Mouse (Mus musculus) kidney, adult 2 months (tissue): ENCODE results near the gene Sar1a. TPM values are rescaled to one million over a fixed set of nuclear protein-coding genes. Genes with fewer than 3 reads are reported as not detected.

Experiments
- DNase-seq: peaks from one replicate; pipeline ENCODE4 v3.0.0; 2021
- H3K27ac ChIP-seq: fragments of 200-500 bp; 2 replicates; pipeline ENCODE4 v1.5.1; 2012; ENCODE audit warnings: low read depth, low read length, control low read depth, inconsistent platforms; ENCODE audit not compliant: insufficient read depth
- H3K27me3 ChIP-seq: fragments of 200-500 bp; replicated peaks from 2 replicates; pipeline ENCODE4 v1.6.1; 2012; ENCODE audit warnings: mild to moderate bottlenecking, moderate library complexity, low read length, inconsistent platforms; ENCODE audit not compliant: control insufficient read depth, insufficient read depth
- H3K36me3 ChIP-seq: fragments of 200-500 bp; 2 replicates; pipeline ENCODE4 v1.6.1; 2012; ENCODE audit warnings: mild to moderate bottlenecking, moderate library complexity, low read length, inconsistent platforms; ENCODE audit not compliant: control insufficient read depth, insufficient read depth
- H3K4me1 ChIP-seq: fragments of 200-500 bp; 2 replicates; pipeline ENCODE4 v1.6.1; 2011; ENCODE audit warnings: low read length; ENCODE audit not compliant: control insufficient read depth, insufficient read depth
- H3K4me3 ChIP-seq: fragments of 200-500 bp; 2 replicates; pipeline ENCODE4 v1.5.1; 2011; ENCODE audit warnings: mild to moderate bottlenecking, low read depth, low read length, control low read depth; ENCODE audit not compliant: insufficient read depth
- CTCF ChIP-seq: fragments of 200-500 bp; conservative IDR thresholded peaks from 2 replicates; pipeline ENCODE4 v1.5.1; 2011; ENCODE audit warnings: low read depth, mild to moderate bottlenecking, control low read depth, low read length, moderate library complexity, mixed read lengths; ENCODE audit not compliant: insufficient read depth, insufficient read length
- POLR2A ChIP-seq: fragments of 200-500 bp; IDR thresholded peaks from one replicate; pipeline ENCODE4 v1.6.1; 2011; ENCODE audit warnings: low read depth, low read length, control low read depth
- WGBS: fragments of 180-500 bp; shearing (Covaris S2); methylation state at CpG from one replicate; pipeline ENCODE4 v1.1.7; 2018; 5-methylcytosine and 5-hydroxymethylcytosine counted together
- polyA plus RNA-seq: library from polyadenylated mRNA; depleted of rRNA; stranded (reverse); fragments of >200 nt; gene quantifications from 2 replicates; pipeline ENCODE4 v1.2.3, GENCODE M21; 2012

Sar1a gene
- polyA plus RNA-seq, 1 experiment: 67.7 TPM

DNA sequence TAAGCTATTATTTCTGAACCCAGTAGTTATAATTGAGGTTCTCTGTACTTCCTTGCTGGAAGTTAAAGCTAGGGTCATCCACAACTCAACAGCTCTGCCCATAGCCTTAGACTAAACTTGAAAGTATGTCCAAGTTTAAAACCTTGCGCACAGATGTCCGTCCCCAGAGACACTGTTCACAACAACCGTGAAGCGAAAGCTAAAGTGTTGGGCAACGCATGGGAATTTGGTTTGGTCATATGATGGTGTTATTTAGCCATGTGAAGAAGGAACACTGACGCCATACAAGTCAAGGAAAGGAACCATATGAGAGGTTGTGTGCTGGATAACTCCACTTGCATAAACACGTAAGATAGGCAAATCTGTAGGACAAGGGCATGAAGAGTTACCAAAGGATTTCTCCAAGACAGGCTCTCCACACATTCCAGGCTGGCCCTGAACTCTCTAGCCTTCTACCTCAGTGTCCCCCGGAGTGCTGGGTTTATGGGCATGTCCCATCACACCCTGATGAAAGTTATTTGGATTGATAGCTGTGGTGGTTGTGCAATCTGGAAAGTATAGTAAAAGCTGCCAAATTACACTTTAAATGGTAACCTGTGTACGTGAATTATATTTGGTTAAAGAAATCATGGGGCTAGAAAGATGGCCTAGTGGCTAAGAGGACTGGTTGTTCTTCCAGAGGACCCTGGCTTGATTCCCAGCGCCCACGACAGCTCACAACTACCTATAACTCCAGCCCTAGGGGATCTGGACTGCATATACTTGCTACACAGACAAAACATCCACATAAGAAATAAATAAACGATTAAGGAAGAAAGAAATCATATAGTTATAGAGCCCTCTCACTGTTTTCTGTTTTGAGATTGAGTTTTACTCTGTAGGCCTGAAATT, 37.6 kb downstream of the Sar1a start:
- Histone ChIP-seq H3K36me3 (no peaks in the 10 kb centered on the region), H3K4me3 (no peak overlapping the region), H3K4me1 (peaks cover 11% of the 10 kb centered on the region; the same call in 1 of the 2 replicates), H3K27ac (no peak overlapping the region), H3K27me3 (no peaks in the 10 kb centered on the region)
- 92% methylated on average over 12 of the region's 12 CpGs for WGBS
- no peak for TF ChIP-seq CTCF
- no peak for TF ChIP-seq POLR2A
- DNase-seq: no peak

DNA sequence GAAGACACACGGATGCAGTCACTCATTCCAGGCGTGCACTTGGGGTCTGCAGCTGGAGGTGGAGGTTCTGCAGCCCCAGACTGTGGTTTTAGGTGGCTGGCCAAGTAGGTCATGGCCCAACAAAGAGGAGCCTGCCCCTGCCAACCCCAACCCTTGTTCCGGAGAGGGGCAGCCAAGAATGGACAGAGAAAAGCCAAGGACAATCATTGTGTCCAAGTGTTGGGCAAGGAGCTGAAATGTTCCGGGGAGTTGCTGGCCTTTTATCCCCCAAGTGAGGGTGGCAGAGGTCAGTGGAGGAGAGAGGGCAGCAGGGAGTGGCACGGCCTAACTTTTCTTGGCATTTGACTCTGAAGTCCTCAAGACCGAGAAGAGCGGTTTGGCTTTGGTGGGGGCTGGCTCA, 40.2 kb downstream of the Sar1a start:
- Histone ChIP-seq H3K27me3 (no peaks in the 10 kb centered on the region), H3K4me3 (no peak overlapping the region), H3K27ac (no peak overlapping the region), H3K36me3 (no peaks in the 10 kb centered on the region), H3K4me1 (peaks cover 8% of the 10 kb centered on the region; the same call in 1 of the 2 replicates)
- TF ChIP-seq POLR2A (no peak), CTCF (no peak)
- 78% methylated on average over 7 of the region's 7 CpGs for WGBS
- DNase-seq: no peak

DNA sequence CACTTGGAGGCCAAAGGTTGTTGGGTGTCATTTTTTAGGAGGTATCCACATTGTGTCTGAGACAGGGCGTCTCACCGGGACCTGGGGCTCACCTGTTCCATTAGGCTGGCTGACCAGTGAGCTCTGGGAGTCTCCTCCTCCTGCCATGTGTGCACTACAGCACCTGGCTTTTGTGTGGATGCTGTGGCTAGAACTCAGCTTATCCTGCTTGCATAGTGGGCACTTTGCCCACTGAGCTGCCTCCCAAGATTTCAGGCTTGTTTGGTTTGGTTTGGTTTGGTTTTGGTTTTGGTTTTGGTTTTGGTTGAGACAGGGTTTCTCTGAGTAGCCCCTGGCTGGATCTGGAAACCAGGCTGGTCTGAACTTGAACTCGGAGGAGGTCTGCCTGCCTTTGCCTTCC, 42.1 kb downstream of the Sar1a start:
- H3K27me3 ChIP-seq: no peaks in the 10 kb centered on the region
- no peak overlapping the region for H3K27ac ChIP-seq
- H3K36me3 ChIP-seq: no peaks in the 10 kb centered on the region
- no peaks in the 10 kb centered on the region for H3K4me1 ChIP-seq
- no peak for DNase-seq
- no peak overlapping the region for H3K4me3 ChIP-seq
- TF ChIP-seq POLR2A (no peak), CTCF (no peak)
- WGBS: 74% methylated on average over 3 of the region's 3 CpGs

DNA sequence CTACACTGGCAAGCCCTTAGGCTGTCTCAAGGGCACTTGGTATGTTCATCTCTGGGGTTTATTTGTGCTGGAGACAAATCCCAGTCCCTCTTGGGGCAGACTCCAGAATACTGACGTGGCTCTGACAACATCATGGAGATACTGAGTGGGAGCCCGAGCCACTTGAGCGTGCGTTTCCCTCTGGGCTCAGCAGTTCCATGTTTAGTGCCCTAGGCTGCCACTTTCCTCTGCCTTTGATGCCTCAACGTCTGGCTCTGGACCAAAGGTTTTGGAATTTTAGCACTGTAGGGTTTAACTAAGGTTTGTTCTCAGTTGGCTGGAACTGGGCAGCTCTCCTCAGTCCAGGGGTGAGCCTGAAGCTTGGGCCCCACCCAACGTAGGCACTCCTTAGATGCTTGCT, 43.2 kb downstream of the Sar1a start:
- Histone ChIP-seq H3K4me1 (no peaks in the 10 kb centered on the region), H3K27ac (no peak overlapping the region), H3K4me3 (no peak overlapping the region), H3K36me3 (no peaks in the 10 kb centered on the region), H3K27me3 (no peaks in the 10 kb centered on the region)
- DNase-seq: no peak
- TF ChIP-seq CTCF (no peak), POLR2A (no peak)
- WGBS: 64% methylated on average over 6 of the region's 6 CpGs

DNA sequence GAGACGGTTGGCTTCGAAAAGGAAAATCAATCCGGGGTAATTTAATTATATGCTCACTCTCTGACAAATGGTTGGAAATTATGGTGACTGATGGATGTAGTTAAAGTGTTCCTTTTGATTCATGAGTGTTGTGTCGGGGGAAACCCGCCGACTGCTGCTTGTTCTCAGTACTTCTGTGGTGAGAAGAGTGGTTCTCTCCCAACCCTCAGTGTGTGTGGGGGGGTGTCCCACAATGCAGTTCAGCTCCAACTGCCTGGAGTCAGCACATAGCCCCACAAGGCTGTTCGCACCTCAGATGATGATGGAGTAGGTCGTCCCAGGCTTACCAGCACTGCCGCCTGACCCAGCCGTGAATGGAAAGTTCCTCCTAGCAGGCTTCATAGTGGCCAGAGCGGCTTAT, 49.1 kb downstream of the Sar1a start:
- Histone ChIP-seq H3K27ac (no peak overlapping the region), H3K4me3 (no peak overlapping the region), H3K4me1 (0 out of 2 replicates have a peak, but pooled peaks cover 2% of the 10 kb centered on the region), H3K36me3 (no peaks in the 10 kb centered on the region), H3K27me3 (no peaks in the 10 kb centered on the region)
- DNase-seq: no peak
- TF ChIP-seq CTCF: no peak
- TF ChIP-seq POLR2A: no peak
- 66% methylated on average over 11 of the region's 11 CpGs for WGBS

DNA sequence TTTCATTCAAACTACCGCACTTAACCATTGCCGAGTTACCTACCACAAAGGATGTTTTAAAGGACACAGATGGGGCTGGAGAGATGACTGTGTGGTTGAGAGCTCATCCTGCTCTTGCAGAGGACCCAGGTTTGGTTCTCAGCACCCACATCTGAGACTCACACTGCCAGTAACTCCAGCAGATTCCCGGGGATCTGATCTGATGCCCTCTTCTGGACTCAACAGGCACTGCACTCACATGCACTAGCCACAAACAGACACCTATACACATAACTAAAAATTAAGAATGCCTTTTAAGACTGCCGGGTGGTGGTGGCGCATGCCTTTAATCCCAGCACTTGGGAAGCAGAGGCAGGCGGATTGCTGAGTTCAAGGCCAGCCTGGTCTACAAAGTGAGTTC, 50.1 kb downstream of the Sar1a start:
- 95% methylated on average over 6 of the region's 6 CpGs for WGBS
- no peak overlapping the region for H3K4me3 ChIP-seq
- TF ChIP-seq CTCF: no peak
- TF ChIP-seq POLR2A: no peak
- DNase-seq: no peak
- H3K4me1 ChIP-seq: 0 out of 2 replicates have a peak, but pooled peaks cover 3% of the 10 kb centered on the region
- no peaks in the 10 kb centered on the region for H3K36me3 ChIP-seq
- H3K27me3 ChIP-seq: no peaks in the 10 kb centered on the region
- no peak overlapping the region for H3K27ac ChIP-seq

DNA sequence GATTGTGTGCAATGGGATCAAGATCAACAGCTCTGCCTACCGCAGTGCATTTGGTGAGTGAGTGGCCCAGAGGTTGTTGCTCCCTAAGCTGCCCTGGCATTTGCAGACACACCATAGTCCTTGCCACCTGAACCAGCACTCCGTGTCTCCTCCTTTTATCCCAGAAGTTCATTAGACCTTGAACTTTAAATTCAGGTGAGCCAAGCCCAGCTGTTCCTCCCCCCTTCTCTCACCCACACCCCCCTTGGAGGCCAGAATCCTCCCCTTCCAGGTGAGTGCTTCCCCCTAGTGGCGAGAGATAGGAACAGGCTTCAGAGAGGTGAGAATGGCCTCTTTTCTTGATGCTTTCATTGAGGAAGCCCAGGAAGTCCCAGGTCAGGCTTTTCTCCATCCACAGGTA, 54.3 kb downstream of the Sar1a start:
- peak; percentile 88 for TF ChIP-seq CTCF
- TF ChIP-seq POLR2A: no peak
- 28% methylated on average over 3 of the region's 3 CpGs for WGBS
- 0 out of 2 replicates have a peak, but pooled peaks cover 3% of the 10 kb centered on the region for H3K4me1 ChIP-seq
- H3K4me3 ChIP-seq: no peak overlapping the region
- H3K27ac ChIP-seq: no peak overlapping the region
- H3K27me3 ChIP-seq: no peaks in the 10 kb centered on the region
- DNase-seq: peak; percentile 84
- no peaks in the 10 kb centered on the region for H3K36me3 ChIP-seq
